Mouse (Mus musculus) naive thymus-derived CD4-positive, alpha-beta T cell, adult 2 months (primary cell): ENCODE results near the gene Hid1.

Source experiments
- DNase-seq: peaks from one replicate; pipeline ENCODE4 v3.0.0-alpha.2; 2011; ENCODE audit warnings: low read depth

The Hid1 gene

DNA sequence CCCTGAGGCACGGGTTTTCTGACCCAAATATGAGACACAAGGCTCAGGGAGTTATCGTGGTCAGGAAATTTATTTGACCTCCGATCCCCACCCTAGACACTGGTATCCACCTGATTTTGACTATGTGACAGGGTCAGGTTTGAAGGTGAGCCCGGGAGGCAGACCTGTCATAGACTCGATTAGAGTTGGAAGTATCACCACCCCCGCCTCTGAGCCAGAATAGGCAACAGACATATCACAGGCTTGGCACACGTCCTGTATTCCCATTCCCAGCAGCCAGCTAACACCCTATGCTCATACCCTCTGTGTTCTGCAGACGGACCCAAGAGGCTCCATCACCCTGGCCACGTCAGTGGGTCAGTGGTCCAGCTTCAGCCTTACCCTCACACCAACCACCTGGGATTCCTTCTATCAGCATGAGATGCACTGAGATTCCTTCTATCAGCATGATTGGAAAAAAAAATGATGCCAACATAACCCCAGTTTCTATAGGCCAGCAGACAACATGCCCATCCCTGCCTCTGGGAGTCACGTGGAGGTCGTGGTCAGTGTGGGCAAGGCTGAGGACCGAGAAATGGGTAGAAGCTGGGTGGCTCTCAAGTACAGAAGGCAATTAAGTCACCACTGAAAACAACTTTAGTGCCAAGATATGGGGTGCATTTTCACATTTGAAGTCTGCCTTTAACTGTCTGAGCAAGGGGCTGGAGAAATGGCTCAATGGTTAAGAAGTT lies 7.3 kb upstream of the Hid1 start:
- DNase-seq, result no peak

DNA sequence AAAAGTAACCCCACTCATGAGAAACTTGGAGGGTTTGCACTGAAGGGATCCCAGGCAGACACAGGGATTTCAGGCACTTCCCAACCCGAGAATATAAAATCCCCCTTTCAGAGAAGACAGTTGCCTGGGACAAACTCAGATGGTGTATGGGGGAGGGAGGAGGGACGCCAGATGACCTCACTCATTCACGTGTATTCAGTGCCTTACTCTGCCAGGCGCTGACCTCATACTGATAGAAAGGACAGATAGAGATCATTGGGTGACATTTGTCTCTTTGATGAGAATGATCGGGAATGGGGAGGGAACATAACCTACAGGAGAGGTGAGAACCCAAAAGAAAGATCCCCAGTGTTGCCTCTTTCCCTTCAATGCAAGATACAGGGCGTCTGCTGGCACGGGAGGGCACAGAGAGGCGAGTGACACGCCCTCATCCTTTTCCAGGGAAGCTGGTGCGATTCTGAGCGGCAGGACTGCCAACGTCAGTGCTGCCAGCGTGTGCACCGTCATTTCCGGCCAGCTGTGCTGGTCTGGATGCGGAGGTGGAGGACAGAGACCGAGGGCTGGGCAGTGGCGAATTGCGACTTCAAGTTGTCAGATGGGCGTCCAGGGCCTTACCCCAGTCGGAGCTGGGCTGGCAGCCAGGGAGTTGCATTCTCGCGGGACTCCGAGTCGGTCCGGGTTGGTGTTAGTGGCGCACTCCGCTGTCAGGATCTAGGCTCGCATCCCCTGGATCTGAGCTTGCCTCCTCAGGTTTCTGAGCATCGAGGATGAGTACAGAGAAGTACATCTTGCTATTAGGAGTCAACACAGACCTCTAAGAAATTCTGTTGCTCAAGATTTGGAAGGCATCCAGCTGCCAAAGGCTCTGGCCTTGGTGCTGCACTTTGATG lies 6.5 kb upstream of the Hid1 start:
- DNase-seq, result peak; percentile 36

DNA sequence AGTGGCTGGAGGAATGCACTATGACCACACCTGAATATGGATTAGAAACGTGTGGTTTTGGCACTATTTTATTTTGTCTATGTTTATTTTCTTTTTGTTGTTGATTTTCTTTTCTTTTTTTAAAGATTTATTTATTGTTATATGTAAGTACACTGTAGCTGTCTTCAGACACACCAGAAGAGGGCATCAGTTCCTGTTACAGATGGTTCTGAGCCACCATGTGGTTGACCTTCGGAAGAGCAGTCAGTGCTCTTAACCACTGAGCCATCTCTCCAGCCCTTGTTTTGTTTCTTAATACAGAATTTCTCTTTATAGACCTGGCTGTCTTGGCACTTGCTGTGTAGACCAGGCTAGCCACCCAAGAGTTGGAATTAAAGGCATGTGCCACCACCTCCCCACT lies 5.2 kb upstream of the Hid1 start:
- DNase-seq, result no peak

DNA sequence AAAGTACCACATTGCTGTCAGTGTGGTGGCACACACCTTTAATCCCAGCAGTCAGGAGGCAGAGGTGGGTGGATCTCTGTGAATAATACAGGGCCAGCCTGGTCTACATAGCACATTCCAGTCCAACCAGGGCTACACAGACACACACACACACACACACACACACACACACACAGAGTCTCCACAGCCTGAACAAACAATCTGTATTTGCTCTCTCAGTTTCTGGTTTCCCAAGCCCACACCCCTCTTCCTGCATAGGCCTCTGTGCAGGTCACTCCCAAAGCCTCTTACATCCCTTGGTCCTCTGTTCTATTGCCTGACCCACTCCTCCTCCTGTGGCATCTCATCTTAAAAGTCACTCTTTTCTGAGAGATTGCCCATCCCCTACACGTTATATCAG lies 4.5 kb upstream of the Hid1 start:
- DNase-seq, result no peak

DNA sequence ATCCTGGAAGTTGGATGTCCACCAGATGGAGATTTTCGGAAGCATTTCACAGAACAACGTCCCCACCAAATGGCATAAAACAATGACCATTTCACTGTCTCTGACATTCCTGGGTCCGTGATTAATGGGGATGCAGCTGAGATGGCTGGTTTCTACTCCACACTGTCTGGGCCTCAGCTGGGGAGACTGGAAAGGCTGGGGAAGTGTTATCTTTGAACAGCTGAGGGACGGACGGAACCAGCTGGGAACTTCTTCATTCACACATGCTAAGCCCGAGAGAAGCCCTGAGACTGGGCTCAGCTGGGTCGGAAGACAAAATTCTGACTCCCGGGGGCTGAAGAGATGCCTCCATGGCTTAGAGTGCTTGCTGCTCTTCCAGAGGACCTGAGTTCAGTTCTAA lies 3.8 kb upstream of the Hid1 start:
- no peak for DNase-seq

DNA sequence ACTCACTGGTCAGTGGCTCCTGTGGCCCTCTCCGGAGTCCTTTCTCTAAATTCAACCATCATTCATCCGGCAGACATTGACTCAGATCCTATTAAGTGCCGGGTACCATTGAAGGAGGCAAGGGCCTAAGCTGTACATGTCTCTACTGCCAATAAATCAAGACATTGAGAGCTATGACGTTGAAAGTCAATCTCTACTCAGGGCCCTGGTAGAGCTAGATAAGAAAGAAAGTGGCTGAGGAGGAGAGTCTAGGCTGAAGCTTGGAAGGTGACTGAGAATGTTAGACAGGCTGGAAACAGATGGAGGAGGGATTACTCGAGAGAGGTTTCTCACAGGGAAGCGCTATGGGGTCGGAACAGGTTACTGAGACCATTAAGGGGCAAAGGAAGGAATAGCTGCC lies 2.8 kb upstream of the Hid1 start:
- no peak for DNase-seq

DNA sequence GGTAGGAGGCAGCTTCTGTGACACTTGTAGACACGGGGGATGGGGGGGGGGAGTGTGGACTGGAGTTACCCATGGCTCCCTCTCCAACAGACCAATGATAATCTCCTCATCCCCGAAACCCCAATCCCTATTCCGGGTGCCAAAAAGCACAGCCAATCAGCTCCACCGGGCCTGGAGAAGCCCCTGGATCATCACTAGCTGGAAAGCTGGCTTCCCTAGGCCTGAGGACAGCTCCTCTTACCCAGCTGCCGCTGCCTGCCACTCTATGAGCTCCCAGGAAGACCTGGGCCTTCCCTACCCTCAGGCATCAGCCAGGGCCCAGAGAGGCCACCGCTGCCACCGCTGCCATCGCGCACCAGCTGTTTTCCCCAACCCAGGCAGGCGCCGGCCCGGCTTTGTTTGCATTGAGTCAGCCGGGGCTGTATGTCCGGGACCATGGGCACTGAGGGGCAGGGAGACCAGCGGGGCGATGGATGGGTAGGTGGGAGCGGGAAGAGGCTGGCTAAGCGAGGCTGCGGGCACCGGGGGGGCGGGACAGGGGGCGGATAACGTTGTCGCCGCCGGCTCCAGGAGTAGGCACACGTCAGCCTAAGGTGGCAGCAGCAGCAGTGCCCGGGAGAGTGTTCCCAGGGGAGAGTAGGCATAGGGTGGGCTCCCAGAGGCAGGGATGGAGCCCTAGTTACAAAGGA lies 706 bp downstream of the Hid1 start:
- DNase-seq, result peak; percentile 46

DNA sequence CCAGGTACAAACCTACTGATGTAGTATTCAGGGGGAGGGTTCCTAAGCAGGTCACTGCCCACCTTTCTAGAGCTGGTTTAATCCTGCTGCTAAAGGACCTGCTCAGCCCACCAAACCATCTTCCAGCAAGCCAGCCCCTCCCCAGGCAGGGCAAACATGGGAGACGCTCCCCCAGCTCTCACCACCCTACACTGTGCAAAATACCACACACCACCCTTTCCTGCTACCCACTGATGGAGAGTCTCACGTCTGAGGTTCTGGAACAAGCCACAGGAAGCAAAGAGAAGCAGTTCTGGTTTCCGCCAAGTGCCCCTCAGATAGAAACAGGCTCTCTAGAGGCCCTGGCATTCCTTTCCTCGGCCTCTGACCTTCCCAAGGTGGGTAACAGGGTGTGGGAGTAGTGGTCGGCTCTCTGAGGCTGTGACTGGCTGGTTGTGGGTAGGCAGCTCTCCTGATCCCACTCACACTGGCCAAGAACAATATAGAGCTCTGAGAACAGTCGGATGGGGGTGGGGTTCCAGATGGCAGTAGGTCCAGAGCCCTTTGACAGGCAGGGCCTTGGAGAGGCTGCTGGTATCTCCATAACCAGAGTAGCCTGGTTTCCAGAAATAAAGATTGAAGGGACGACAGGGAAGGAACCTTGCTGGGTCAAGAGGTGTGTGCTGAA lies 1.4 kb downstream of the Hid1 start:
- DNase-seq, result peak; percentile 58

DNA sequence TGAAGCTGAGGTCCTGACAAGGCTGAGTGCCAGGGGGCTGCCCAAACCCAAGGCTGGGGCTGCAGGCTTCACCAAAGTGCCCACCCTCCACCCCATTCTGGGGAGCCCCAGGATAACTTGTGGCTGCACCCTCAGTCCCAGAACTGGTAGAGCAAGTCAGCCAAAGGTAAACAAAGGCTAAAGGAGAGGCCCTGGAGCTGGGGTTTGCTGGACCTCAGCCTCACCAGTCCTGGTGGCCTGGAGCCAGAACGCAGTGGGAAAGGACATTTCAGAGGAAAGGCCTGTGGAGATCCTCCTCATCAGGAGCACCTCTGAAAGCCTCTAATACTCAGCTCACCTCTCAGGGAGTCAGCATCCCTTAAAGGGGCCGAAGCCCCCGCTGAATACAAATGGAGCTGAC lies 3.4 kb downstream of the Hid1 start:
- DNase-seq, result no peak

DNA sequence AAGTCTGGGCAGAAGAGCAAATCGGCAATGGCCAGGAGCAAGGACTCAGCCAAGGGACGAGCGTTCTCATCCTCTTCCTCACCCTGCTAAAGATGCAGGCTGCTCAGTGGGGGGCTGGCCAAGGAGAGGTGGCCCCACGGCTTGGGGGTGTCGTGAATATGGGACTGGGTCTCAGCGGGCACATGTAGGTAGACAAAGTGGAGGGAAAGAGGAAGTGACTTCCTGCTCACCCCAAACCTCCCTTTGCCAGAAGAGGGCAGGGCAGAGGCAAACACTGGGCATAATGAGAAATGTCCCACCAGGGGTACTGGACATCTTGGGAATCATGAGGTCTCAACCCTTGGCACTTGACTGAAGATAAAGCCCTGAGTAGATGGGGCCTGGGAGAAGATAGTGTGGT lies 7.8 kb downstream of the Hid1 start:
- no peak for DNase-seq

DNA sequence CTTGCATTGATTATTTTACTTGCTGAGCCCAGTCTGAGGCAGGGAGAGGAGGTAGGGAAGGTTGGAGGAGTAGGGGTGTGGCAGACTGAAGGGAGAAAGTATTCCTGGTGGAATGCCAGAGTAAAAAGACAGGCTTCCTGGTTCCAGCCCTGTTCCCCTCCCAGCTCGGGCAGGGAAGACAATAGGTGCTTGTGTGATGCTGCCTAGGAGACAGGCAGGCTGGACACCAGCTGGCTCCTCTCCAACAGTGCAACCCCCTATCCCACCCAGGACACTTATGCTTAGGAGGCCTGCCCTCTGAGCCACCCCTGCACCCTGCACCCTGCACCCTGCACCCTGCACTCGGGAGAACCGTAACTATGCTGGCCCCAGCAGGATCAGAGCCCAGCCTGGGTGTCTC lies 8.3 kb downstream of the Hid1 start:
- no peak for DNase-seq

DNA sequence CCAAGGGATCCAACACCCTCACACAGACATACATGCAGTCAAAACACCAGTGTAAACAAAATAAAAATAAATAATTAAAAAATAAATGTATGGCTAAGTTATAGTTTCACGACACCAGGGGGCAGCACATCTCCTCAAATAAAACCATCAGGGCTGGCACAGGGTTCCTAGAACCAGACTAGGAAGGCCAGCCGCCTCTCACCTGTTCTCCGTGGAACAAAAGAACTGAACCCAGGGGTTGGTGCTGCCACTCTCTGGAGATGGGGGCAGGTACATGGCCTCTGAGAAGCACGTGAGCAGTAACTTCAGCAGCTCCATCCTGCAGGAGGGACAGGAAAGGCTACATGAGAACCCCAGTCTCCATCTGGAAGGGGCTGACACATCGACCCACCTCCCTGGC lies 9.1 kb downstream of the Hid1 start:
- DNase-seq, result peak; percentile 89

DNA sequence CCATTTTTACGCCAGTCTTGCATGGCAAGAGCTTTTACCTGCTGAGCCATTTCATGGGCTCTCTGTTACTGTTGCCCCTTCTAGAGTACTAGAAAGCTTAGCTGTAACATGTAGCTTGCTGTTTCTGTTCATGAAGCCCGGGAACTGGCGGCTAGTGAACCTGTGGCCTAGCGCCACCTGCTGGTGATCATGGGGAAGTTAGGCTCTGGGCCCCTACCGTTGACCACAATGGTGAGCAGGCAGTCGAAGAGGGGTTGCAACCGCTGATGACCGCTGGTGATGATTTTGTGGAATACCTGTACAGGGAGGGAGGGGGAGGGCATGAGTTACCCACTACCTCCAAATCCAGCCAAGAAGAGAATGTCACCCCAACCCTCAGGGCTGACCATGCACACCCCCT lies 13.4 kb downstream of the Hid1 start:
- DNase-seq, result peak; percentile 90

DNA sequence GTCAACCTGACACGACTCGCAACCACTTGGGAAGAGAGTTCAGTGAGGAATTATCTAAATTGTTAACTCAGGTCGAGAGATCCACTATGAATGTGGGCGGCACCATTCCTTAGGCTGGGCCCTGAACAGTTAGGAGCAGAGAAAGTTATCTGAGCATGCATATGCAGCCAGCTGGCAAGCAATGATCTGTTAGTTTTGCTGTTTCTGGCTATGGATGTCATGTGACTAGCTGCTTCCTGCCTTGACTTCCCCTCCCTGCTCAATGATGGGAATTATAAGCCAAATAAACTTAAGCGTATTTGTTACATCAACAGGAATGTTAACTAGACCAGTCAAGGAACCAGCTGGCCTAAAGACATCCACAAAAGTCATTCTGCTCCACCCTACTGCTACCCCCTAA lies 14.2 kb downstream of the Hid1 start:
- no peak for DNase-seq

DNA sequence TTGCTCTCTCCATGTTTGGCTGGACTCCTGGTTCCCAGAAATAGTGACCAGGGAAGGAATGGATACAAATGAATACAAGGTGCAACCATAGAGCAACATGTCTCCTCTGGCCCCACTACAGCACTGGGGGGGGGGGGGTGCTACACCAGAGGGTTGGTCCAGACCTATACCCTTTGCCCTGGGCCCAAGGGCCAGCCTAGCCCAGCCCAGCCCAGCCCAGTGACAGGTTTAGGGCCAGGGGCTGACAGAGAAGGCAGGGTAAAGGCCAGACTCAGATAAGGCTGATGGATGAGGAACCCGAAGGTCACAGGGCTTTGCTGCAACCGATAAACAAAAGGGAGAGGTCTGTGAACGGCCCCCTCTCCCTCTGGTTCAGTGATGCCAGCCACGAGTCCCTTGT lies 17.6 kb downstream of the Hid1 start:
- no peak for DNase-seq

DNA sequence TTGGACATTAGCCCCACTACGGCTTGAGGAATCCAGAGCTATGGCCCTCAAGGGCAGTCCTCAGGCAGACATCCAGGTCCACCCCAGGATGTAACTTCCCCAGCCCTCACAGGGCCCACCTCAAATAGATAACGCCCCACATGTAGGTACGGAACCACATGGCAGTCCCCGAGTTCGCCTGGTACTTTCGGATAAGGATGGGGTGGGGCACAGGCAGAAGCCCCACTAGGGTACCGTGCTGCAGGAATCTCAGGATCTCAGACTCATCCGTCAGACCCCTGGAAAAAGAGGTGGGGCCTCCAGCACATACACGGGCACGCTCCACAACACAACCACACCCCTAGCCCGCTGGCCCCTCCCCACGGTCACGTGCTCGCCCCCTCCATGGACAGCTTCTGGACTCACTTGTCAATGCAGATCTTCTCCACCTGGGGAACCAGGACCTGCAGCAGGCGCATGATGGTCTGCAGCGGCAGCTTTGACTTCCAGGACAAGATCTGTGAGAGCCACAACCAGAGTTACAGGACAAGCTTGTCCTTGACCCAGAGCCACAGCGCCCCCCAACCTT lies 18.8 kb downstream of the Hid1 start:
- no peak for DNase-seq

DNA sequence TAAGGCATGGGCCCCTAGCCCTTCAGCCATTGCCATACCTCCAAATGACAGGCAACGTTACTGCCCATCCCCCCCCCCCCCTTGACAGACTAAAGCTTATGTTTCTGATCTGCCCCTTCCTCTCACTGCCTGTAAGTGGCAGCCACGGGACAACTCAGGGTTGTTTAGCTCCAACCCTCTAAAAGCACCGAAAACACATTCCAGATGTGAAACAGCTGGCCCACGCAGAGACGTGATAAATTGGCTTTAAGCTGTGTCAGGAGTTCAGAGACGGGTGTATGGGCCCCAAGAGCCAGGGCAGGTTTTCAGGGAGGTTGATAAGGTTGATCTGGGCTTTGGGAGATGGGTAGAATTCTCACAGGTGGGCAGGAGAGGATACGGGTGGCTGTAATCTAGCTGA lies 22.0 kb downstream of the Hid1 start:
- DNase-seq, result no peak

DNA sequence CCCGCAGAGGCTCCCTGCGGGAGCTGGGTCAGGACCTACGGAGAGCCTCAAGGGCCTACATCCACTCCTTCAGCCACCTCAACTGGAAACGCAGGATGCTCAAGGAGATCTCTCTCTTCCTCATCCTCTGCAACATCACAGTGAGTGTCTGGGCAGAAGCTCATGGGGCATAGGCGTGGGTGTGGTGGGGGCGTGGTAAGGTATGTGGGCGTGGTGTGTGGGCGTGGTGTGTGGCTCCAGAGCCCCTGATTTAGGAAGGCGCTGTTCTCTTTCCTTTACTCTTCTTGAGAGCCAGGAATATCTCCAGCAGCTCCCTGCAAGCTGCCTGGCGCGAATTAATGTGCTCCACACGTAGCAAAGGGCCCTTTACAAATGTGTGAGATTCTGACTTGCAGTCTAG lies 22.6 kb downstream of the Hid1 start:
- no peak for DNase-seq

DNA sequence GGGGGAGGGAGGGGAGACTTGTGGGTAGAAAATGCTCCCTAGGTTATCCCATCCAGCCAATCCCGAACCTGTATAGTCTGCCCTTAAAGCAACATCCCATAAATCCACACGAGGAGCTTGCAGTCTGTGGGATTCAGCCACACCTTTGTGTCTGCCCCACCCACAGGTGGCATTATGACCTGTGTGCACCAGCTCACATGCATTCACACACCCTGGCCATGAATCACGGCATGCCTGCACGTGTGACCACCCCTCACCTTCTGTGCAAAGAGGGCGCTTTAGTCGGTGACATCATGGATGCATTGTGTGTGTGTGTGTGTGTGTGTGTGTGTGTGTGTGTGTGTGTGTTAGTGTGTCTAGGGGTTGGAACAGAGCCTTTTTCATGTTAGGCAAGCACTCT lies 25.7 kb downstream of the Hid1 start:
- no peak for DNase-seq

DNA sequence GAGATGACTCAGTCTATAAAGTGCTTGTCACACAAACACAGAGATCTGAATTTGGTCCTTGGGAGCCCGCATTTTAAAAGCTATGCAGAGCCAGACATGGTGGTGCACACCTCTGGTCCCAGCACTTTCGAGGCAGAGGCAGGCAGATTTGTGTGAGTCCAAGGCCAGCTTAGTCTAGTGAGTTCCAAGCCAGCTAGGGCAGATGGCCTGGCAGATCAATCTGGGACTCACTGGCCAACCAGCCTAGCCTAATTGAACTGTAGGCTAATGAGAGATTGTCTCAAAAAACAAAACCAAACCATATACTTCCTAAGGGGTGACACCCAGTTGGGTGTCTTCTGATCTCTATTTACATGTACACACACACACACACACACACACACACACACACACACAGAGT lies 26.3 kb downstream of the Hid1 start:
- no peak for DNase-seq

DNA sequence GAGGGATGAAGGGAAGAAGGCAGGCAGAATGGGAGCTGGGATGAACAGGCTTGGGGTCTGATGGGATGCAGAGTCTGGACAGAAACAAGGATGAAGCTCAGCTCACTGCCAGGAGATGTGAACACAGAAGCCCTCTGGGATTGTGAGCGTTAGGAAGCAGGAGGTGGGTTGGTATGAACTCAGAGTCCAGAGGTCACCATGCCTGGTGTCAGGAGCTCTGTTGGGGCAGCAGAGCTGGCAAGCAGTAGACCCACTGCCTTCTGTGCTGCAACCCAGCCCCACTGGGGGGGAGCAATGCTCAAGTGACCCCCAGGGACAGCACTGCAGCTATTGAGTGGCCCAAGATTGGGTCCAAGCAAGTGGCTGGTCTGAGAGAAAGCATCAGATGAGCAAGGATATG lies 29.7 kb downstream of the Hid1 start:
- DNase-seq, result no peak

DNA sequence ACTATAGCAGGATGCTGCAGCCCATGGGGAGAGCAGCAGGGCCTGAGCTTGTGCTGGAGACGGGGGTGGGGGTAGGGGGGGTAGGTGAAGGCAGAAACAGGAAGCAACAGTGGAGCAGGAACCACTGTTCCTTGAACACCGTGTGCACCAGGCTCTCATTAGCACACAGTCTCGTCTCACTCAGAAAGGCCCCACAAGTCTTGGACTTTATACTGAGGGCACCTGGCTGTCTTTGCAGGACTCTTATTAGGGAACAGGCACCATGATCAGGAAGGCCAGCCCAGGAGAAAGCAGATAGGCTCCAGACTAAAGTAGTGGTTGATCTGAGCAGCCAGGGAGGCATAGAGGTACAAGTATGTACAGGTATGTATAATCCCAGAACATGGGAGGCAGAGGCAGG lies 30.2 kb downstream of the Hid1 start:
- no peak for DNase-seq
